Mouse (Mus musculus) heart, postnatal 4 days (tissue): ENCODE data around the gene Hivep3. TPM values are rescaled to one million over a fixed set of nuclear protein-coding genes. Genes with fewer than 3 reads are reported as not detected.

Experiments
- DNase-seq: peaks from one replicate; pipeline ENCODE4 v3.0.0; 2021
- total RNA-seq, 2 experiments: library from RNA; stranded (reverse); gene quantifications; 2 replicates each; pipeline ENCODE4 v1.2.3; 2021

The Hivep3 gene
- total RNA-seq, 2 experiments from 2014 or later: 6.2 to 7.1 TPM

DNA sequence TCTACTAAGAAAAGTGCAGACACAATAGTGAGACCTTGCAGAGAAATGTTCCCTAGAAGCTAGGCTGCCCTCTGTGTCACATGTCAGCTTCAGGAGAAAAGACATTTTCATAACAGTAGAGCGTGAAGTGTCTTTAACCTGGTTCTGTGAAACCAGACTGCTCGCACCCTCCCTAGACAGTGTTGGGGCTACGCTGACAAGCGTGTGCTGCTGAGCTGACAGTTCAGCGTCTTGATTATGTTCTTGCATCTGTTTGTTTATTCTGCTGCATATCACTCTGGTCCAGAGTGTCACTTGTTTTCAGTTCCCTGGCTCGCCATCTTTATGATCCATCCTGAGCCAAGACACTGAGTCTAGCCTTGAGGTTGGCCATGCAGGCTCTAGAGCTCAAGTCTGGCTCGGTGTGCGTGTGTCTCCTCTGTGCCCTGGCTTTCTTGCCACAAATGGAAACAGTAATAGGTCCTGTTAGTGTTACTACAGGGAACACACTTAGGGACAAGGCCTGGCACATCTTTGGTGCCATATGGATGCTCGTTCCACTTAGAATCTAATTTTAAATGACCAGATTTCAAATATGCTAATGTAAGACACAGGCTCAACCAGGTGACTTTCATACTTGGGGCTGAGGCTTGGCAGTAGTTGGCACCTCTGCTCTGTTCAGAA lies 28.0 kb downstream of the Hivep3 start:
- DNase-seq: no peak

DNA sequence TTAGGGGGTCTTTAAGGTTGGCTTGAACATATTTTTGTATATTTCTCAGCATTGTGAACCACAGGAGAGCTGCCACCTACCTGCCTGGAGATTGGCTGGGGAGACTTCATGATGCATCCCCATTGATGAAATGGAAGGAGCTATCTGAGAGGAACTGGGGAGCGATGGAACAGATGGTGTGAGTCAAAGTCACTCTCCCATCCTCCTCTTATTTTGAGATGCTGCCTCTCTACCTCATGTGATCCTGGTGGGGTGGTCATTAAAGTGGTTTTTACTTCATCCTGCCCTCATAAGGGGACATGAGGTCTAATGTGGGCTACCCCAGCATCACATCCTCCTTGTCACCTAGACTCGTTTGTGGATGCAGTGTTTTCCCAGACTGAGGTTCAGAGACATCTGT lies 28.6 kb downstream of the Hivep3 start:
- DNase-seq: no peak

DNA sequence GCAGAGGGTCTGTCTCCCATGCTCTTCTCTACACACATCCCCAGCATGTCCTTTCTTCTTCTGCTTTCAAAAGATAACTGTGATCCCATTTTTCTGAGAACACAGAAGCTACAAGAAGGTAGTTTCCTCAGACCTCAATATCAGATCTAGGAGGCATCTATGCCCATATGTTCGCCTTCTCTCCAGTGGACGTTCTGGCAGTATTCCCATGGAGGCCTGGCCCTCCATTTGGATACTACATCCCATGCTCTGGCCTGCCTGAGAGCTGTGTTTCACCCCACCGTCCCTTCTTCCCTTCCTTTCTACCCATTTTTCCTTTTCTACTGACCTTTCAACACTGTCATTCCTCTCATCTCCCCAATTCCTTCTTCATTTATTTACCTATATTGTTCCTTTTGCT lies 34.5 kb downstream of the Hivep3 start:
- no peak for DNase-seq

DNA sequence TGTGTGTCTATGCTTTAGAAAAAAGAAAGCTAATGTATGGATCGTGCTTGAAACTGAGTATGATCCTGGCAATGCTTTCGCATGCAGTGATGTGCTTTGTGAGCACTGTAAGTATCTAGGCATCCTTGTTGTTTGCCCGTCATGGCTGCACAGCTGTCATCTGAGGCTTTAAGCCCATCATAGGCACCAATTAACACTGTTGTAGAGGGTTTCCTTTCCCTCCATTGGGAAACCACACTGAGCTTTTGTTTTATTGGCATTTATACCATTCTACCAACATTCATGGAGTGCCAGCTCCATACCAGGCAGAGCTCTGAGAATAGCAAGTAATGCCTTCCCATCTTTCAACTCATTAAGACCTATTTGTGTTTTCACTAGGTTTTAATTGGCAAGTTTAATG lies 42.3 kb downstream of the Hivep3 start:
- DNase-seq: no peak

DNA sequence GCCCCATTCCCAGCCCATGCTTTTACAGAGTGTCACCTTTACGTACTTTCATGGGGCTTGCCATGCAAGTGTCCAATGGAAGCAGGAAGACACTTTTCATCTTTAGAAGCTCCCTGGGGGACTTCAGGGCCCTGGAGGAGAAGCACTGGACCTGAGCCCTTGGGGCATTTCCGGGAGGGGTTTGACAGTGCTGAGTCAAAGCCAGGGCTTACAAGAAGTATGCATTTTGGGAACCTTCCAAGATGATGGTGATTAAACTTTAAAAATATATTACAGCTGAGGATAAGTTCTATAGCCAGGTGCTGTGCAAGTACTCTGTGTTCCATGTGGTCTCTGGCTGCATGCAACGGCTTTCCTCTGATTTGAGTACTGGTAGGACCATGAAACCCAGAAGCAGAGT lies 43.6 kb downstream of the Hivep3 start:
- no peak for DNase-seq

DNA sequence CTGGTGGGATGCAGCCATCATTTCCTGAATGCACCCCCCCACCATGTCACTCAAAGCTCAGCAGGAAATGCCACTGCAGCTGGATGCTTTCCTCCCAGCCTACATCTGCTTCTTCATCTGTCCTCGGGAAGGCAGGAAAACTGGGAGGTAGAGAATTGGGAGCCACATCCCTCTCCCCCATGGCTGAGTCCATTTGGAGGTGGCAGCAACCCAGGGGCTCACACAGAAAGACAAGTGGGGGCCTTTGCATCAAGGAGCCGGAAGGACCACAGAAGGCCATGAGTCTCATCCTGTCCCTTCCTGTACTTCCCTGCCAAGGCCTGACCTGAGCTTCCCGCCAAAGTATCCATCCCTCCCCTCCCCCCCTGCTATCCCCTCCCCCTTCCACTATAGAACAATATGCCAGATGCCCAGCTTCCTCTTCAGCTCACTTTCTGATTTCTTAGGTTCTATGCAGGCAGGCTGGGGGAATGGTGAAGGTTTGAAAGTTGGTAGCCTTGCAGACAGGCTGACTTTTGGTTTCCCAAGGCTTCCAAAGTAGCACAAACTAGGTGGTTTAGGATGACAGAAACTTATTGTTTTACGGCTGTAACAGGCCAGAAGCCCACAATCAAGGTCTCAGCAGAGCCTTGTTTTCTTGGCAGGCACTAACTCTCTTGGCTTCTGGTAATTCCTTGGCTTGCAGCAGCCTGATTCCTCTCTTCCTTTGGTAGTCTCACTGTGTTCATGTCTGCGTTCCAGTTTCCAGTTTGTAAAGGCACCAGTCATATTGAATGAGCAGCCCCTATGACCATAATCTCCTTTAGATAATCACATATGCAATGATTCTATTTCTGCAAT lies 46.2 kb downstream of the Hivep3 start:
- peak; percentile 38 for DNase-seq

DNA sequence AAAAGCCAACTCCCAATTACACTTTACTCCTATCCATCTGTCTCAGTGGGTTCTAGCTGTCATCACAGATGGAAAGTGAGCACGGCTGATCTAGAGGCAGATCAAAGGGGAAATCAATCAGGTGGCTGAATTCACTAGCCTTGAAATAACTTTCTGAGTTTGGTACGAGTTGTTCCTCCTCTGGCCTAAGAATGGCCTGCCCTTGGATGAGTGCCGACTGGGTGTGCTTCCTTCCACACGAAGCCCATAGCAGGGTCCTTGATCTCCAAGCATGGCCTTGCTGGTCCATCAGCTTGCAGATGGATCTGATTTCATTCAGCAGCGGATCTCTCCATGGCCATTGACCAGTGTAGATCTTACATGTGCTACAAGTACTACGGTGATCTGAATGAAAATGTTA lies 47.3 kb downstream of the Hivep3 start:
- DNase-seq: no peak

DNA sequence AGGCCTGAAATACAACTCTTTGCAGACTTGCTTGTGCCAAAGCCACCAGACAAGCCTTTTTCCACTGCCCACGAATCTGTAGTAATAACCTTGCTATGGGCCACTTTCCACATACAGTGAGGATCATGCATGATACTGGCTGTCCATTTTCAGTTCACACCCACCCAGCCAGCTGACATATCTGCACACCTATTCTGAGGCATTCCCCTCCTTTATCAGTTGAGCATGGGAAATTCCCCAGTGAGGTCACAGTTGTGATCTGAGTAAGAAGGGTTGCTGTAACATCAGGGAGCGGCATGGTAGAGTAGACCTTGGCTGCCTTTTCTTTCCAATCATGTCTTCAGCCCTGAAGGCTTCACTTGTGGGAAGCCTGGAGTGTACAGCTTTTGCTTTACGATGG lies 51.4 kb downstream of the Hivep3 start:
- no peak for DNase-seq

DNA sequence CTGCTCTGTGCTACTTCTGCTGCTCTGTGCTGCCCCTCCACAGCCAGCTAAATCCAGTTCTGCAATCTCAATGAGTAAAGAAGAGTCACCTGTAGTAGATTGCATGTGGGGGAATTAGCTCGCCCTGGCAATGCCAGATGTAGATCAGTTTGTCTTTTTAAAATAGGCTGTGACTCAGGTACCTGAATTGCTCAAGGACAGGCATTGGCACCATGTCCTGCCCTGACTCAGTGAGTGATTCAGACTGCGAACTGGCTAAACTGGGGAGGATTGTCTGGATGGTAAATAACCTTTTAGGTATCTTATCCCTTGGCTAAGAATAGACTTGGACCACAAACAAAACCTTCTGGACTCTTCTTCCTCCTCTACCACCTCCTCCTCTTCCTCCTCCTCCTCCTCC lies 52.7 kb downstream of the Hivep3 start:
- no peak for DNase-seq

DNA sequence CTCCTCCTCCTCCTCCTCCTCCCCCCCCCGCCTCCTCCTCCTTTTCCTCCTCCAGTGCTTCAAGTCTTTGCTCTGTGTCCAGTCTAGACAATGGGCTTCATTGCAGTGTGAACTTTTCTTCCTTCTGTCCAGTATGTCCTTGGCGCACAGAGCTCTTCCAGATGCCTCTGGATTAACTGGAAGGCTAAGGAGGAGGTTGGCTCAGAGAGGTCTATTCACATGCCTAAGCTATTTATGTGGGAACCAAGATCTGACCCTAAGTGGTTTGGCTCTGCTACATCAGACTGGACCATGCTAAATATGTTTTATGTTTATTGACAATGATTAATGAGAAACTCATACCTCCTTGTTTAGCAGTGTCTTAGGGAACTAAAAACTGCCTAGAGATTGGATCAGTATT lies 53.1 kb downstream of the Hivep3 start:
- DNase-seq: no peak

DNA sequence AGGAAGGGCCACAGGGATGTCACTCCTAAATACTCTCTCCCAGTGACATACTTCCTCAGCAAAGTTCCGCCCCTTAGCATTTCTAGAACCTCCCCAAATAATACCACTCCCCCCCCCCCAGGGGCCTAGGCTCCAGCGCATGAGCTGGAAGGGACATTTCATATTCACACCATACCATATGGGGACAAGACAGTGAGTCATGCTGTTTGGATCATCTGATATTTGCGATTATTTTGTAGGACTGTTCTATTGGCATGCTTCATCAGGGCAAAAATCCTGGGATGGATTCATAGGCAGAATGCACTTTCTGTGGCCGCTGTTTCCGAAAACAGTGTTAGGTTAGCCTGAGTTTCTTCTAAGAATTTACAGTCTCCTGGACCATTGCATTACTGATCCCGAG lies 55.2 kb downstream of the Hivep3 start:
- DNase-seq: no peak

DNA sequence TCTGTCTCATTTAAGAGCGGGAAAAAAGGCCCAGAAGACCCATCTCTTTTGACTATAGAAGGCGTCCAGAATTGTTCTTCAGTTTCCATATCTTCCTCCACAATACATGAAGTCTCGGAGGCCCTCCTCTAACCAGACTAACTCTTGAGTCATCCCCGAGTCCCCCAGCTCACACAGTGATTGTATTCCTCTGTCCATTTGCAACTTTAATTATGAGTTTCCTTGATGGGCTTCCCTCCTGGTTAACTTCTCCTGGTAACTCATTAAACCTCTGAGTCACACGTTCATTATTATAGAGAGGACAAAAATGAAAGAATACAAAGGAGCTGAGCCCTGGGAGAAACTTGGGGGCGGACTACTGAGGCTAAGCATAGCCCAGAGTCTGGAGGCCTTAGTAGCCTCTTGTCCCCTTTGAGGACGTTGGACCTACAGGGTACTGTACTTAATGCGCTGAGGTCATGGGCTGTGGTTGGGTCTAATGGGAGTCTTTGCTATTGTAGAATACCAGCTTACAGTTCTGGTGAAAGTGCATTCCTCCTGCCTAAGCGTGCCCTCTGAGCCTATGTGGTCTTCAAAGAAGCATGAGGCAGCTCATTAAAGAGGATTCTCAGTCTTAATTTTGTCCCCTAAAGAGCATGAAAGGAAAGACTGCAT lies 56.0 kb downstream of the Hivep3 start:
- no peak for DNase-seq

DNA sequence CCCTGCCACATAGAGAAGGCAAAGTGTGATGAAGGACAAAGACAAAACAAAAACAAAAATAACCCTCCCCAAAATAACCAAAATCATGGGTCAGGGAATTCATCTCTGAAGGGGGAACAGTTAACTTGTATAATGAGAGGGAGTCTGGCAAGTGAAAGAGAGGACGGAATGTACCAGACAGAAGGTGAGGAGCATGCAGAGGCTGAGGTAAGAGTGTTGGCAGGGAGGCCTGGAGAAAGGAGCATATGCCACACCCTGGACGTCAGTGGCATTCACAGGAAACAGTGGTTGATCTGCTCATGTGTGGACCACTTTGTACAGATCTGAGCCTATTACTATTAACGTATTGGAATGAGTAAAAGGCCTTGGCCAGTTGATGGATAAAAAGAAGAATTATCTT lies 65.3 kb downstream of the Hivep3 start:
- no peak for DNase-seq

DNA sequence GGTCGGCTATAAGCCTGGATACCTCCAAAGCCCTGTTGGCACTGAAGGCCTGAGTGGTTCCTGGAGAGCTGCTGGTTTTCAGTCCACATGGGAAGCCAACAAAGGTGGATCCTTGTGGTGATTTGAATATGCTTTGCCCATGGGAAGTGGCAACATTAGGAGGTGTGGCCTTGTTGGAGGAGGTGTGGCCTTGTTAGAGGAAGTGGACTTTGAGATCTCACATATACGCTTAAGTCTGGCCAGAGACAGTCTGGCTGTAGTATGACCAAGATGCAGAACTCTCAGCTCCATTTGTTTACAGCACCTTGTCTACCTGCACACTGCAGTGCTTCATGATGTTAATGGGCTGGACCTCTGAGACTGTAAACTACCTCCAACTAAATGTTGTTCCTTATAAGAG lies 73.0 kb downstream of the Hivep3 start:
- no peak for DNase-seq

DNA sequence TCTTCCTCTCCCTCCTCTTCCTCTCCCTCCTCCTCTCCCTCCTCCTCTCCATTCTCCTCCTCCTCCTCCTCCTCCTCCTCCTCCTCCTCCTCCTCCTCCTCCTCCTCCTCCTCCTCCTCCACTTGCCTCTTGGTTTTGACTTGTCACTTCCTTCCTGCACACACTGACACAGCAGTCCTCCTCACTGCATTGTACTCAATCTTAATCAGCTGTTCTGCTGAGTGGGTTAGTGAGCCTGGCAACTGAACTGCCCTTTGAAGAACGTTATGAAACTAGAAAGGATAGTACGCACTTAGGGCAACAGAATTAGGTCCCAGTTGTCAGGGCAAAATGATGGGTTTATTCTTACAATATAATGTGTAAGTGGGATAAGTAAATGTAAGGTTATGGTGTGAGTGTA lies 73.8 kb downstream of the Hivep3 start:
- DNase-seq: no peak

DNA sequence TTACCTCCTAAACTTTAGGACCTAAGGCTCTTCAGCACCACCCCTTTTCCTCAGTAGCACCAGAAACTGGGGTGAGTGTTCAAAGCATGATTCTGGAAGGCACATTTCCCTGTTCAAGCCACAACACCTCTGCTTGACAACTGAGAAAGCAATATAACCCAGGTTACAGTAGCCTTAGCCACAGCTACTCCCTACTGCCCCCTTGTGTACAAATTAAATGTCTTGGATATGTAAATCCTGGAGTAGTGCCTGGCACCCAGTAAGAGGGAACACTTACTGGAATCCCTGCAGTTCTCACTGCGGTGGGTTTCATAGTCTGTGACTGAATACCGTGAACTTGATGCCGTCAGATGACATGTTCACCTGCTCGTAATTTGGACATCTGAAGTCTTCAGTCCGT lies 75.7 kb downstream of the Hivep3 start:
- DNase-seq: peak; percentile 21

DNA sequence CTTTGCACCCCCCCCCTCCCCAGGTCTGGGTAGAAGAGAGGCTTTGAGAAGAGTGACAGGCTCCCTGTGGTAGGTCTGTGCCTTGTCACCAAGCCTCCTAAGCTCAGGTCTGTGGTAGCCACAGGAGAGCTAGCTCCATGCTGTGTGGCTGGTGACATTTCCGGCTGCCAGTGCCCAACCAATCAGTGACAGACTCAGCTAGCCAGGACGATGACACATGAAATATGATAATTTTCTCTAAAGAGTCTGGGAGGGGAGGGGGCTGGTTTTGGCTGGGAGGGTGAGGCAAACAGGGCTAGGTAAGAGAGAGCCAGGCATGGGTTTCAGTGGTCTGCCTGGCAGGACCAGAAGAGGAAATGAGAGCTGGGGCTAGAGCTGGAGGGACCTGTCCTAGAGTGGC lies 79.2 kb downstream of the Hivep3 start:
- peak; percentile 44 for DNase-seq

DNA sequence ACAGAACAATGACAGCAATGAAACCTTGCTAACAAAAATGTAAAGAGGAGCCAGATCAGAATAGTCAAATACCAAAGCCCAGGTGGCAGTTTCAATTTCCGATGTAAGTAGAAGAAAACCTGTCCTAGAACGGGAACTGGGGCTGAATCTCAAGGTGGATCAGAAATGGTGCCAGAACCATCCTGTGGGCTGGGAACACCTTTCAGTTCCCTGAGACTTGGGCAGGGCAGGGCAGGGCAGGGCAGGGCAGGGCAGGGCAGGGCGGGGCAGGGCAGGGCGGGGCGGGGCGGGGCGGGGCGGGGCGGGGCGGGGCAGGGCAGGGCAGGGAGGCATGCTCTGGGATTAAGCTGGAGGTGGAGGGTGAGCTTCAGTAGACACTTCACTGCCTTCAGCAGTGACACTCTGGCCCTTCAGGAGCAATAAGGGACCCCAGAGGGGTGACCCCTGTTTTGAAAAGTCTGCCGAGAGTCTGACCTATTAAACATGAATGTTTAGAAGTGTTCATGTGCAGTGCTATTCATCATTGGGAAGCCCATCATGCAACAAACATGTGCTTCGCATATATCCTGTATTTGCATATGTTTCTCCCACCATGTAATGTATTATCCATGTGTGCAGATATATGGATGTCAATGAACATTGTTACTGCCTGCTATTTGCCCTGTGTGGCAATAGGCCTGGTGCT lies 80.1 kb downstream of the Hivep3 start:
- DNase-seq: no peak

DNA sequence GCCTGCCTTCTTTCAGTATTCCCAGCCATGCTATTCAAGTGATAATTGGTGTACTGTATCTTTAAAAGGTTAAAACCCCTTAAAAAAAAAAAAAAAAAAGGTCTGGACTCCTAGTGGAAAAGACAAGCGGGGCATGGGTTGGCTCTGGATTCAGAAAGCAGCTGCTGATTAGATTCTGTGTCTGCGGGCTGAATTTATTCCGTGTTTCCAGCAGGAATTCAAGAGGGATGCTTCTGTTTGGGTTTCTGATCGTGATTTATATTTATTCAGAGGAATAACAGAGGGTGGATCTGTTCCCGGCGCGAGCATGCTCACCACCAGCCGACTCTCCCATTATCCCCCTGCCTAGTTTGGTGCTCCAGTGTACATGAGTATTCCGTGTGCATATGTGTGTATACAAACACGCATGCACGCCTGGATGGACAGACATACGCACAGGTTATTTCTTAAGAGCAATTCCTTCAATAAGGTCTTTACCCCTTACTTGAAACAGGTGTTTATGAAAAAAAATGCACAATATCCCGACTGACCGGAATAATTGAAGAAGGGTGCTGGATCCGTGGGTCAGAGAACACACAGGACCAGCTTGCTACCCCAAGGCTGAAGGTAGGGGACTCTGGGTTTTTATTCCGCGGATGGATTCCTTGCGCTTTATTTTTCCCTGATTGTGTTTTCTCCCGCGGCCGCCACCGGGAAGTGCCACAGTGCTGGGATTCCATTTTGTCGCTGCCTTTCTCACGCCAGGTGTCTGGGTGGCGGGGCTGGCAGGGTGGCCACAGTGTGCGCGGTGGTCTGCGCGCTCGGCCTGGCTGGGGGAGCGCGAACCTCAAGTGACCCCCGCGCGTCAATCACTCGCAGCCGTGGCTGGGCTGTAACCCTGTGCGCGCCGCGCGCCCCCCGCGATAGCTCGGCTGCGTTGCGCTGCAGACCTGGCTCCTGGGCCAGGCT lies 80.9 kb downstream of the Hivep3 start:
- peak; percentile 43 for DNase-seq

DNA sequence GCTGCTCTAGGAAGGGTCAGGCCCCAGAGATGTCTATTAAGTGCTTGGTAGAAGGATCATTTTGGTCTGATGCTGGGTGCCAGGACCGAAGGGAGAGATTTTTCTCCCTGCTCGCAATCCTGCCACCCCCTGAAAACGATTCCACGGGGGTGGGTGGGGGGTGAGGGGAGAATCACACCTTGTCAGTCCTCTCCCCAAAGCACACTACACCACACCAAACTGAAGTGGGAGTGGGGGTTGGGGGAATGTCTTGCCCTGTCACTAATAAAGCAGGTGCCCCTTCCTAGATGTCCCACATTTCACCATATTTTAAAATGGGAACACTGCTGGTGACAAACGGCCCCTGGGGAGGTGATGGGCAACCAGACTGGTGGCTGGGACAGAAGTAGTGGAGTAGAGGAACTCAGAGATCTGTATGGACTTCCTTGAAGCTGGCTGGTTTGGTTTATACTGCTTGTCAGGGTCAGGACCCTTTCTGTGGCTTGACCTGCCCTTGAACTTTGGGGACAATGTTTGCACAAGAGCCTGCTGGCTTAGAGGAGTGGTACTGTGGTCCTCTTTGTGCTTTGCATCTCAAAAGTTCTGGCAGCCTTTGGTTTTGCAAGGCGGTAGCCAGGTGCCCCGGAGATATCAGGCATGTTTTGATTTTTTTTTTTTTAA lies 81.7 kb downstream of the Hivep3 start:
- DNase-seq: no peak

DNA sequence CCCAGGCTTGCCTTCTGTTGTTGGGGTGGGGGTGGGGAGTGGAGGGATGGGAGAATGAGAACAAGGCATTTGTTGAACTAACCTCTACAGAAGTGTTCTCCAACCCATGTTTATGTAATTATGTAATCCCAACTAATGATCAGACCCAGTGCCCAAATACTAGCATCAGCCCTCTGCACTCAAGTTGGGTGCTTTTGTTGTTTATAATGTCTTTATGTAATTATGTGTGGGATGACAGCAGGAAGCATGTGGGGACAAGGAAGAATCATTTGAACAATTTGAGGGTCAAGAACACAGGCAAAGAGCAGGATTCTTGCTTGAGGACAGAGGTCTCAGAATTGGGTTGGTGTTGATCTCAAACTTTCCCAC lies 82.2 kb downstream of the Hivep3 start:
- DNase-seq: no peak
